Mouse (Mus musculus) monocyte, adult 2 months (primary cell): ENCODE data around the gene Tigar.

Source experiments
- DNase-seq, 2 experiments: peaks; one replicate each; pipeline ENCODE4 v3.0.0; 2022; ENCODE audit warnings: low spot score in 2 of 2, low read depth in 1 of 2

The Tigar gene

DNA sequence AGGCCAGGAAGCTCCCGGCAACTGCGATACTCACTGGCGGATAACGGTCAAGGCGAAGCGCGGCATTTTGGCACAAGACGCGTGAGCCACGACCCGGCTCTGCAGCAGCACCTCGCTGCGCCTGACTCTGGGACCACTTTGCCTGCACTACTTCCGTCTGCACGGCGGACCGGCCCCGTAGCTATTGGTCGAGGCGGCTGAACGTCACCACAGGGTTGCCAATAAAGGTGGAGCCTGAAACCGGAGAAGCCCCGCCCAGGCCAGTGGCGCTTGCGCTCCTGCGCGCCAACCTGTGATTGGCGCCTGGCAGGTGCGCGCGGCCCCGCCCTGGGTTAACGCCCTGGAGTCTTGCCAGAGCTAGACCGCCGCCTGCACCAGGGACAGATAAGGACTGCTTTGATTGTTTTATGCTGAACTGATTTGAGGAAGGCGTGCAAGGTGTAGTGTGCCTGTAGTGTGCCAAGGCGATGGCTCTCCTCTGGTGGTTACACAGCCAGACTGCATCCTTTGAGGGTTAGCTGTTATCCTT, at the start of gene Tigar:
Tigar (minus strand) TSS at position 156 of the 529 bp plus-strand sequence.
- DNase-seq, result peak; percentile 52 to 75

DNA sequence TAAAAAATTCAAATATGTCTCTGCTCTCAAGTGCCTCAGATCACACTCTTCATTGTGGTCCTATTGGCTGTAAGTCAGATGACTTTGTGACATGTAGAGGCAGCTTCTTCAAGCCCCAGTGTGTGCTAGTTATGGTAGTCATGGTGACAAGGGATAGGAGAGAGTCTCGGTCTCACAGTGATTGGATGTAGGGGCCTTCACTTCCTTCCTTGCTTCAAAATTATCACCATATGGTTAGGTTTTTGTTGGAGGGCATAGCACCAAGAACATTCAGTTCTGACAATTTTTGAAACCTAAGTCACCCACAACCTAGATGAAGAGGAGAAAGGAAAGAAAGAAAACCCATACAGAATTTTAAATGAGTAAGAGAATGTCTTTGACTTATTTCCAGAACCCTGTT, 48.0 kb upstream of the Tigar start:
- DNase-seq, result no peak

DNA sequence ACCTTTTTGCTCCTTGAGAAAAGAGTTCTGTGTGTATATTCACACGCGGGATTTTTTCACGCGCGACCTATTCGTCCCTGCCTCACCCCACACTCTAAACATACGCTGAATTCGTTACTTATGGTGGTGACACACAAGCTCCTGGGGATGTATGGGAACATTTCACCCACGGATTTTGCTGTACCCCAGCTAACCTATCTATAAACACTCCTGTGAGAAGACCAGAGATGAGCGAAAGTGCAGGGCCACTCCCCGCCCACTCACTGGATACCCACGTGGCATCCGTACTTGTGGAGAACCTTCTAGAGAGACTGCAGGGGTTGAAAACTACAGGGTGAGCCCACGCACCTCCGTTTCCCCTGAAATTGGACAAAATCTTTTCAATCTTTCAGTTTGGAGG, 46.1 kb upstream of the Tigar start:
- no peak for DNase-seq

DNA sequence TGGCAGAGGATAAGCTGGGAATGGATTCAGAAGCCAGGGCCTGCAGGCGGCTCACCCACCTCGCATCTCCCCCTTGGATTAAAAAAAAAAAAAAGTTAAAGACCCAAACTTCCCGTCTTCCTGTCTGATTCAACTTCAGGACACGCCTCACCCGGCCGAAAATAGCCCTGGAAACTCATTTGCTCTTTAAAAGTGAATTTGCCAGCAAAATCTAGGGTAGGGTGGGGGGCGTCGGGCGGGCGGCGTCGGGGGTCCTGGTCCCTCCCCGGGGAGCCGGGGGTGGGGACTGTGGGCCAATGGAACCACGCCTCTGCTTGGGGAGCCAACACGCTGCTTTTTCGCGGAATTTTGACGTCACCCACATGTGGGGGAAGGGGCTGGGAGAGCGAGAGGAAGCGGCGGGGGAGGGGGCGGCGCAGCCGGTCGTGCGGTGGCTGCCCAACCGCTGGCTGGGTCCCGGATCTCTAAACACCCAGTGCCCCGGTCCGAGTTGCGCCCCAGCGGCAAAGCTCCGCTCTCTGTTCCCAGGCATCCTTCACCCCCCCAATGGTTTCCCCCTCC, 45.4 kb upstream of the Tigar start:
- no peak for DNase-seq

DNA sequence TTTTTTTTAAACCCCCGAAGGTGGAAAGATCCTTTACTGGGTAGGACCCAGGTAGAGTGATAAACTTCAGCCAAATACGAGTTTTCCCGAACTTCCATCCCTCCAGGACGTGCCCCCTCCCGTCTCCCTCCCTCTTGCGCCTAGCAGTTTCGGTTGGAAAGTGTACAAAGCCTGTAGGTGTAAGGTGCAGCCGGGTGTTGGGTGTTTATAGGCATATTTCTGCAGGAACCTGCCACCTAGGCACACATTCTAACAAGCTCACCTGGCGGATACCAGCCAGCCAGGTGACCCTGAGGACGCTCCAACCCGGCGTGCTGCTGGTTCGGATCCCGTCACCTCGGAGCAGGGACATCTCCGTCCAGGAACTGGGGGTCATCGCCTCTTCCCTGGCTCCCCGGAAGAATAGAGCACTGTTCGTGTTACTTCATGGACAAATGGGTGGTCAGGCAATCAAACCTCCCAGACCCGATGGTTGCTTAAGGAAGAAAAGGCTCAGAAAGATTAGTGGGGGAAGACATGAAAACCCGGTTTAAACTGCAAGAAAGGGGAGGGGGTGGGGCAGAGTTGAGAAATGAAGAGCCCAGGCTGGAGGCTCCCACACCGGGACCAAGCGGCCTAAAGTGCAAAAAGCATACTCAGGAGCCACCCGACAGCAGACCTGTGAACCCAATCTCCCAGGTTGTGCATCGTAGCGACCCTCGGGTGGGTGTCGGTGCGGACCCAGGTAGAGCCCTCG, 44.8 kb upstream of the Tigar start:
- no peak for DNase-seq

DNA sequence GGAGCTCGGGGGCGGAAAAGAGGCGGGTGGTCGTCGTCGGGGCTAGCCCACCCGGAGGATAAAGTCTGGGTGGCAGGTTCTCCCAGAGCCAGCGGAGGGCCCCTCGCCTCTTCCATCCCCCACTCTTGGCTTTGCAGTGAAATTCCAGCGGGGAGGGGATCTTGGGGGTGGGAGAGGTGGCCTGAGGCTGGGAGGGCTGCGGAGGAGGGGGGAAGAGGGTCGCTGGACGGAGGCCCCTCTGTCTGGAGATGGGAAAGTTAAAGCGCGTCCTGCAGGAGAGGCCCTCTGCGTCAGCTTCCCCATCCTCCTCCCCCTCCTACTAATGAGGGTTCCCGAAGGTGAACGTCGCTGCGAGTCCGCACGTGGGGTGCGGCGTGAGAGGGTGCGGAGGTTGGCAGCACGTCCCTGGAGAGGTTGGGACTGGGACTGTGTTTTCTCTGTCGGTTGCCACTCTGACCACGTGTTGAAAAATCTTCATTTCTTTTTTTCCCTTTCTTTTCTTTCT, 44.0 kb upstream of the Tigar start:
- DNase-seq, result no peak

DNA sequence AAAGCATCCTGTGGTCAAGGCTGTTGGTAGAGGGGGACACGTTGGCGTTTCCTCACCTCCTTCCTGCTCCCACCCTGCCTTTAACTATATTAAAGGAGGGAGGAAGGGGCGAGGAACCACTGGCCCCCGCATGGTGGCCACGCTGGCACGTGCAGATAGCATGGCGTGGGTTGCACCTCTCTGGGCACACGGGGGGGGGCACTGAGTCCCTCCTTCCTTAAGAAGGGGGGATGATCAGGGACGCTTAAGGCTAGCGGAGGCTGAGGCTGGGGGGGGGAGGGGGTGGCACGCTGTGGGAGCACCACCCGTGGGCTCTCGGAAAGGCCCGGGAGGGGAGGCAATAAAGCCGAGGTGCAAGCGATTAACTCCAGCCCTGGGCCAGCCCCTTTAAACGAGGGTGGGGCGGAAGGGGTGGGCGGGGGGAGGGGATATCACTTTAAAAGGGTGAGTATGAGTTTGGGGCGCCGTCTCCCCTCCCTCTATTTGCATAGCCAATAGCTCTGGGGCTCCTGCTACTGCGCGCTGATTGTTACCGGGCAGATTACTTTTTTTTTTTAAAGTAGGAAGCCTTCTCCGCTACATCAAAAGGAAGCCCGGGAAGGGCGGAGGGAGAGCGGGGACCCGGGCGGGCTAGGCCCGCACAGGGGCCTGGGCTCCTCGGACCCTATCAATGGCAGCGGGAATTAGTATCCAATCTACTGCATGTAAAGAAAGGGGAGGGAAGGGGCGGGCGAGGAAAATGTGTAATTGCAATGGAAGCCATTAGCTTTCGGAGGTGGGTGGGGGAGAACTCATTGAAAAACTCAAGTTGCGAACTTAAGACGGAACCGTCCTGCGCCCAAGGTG, 43.0 kb upstream of the Tigar start, which contains the start of gene Ccnd2:
Ccnd2 (minus strand) TSS at position 88 of the 846 bp plus-strand sequence.
- DNase-seq, result no peak

DNA sequence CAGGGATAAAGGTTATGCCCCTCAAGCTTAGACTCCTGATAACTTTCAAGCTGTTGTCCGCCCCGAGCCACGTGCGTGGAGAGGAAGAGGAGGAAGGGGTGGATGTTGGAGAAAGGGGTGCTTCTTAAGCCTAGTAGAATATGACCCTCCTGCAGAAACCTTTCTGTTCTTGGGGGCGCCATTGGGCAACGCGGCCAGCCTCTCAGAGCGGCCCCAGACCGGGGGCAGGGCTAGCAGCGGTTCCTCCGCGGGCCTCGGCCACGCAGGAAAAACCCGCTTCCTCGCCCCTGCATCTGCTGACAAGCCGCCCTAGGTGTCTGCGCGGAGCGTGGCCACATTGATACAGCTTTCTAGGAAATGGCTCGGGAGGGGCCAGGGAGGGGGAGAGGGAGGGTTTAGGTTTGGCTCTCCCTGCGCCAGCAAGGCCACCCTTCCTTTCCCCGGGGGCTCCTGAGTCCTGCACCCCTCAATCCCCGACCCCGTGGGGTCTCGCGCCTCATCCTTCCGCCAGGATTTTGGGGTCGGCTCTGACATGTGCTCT, 42.3 kb upstream of the Tigar start:
- no peak for DNase-seq

DNA sequence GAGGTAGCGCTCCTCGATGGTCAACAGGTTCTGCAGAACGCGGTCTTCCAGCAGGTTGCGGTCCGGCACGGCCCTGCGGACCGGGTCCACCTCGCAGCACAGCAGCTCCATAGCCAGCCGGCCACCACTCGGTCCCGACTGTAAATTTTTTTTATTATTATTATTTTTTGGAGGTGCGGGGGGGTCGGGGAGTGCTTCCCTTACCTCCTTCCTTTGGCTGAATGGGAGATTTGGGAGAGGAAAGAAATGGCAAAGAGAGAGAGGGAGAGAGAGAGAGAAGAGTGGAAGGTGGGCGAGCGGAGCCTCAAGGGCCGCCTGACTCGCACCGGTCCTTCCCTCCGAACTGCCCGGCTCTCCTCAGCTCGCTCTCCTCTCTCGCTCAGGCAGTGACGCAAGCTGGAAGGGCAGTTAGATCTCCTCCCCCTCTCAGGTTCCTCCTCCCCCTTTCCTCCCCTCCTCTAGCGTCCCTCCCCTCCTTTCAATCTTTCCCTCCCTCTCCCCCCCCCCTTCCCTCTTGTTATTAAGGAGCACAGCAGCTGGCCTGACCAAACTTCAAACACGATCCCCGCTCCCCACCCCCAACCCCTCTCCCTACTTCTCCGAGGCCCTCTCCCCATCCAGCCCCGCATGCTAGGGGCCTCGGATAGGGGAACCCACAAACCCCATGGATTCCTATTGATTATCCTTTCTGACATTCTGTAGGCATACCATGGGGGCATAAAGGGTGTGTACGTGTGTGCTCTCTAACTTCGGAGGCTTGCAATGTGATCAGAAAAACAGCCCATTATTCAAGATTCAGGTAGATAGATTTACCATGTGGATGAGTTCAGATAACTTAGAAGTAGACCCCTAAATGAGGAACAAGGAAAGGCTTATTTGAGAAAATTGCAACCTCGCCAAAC, 41.6 kb upstream of the Tigar start:
- no peak for DNase-seq

DNA sequence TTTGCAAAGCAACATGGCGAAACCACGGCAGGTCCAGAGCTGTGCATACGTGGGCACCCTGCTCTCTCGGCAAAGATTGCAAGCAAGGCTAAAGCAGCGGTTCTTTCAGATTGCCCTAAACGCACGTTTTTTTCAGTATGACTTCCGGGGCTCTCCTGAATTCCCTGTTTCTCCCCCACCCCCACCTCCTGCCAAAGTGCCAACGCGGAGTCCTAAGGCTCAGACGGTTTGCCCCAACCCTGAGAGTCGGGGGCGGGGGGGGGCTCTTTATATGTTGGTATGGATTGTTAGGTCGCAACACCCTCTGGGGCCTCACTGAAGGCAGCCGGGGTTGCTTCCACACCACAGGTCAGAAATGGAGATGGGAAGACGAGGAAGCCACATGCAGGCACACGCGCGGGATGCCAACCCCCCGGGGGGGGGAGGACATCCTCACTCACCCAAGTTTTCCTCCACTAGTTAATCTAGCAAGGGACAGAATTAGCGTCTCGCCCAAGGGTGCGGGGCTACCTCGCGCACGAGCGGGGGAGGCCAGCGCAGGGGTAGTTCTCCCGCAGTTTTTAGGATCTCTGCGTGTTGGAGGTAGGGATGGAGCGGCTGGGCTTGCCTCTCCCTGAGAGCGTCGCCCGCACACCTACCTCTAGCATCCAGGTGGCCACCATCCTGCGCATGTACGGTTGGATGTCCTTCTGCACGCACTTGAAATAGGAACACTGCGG, 40.7 kb upstream of the Tigar start:
- DNase-seq, result no peak

DNA sequence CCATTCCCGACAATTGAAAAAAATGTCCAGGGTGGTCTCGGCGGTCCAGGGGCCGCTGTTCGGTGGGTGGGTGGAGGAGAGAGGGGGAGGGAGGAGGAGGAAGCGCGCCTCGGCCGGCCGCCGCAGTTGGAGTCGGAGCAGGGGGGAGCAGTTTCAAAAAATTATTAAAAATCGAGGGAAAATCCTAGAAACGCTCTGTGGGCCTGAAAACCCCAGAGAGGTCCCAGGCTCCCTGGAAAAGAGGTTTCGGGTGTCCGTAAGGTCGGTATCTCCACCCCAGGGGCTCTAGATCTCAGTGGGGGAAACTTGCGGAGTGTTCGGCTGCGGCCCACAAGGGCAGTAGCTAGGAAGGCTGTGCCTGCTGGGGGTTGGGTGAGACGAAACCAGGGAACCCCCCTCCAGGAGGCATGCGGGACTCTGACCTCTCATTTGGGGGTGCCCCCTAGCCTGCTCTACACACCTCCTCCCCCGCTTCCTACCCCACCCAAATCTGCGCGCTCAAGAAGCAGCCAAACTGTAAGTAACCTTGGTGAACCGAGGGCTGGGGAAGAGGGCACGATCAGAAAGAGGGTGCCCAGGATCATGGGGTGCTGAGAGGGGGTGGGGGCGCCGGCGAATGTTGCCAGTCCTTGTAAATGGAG, 40.1 kb upstream of the Tigar start:
- no peak for DNase-seq

DNA sequence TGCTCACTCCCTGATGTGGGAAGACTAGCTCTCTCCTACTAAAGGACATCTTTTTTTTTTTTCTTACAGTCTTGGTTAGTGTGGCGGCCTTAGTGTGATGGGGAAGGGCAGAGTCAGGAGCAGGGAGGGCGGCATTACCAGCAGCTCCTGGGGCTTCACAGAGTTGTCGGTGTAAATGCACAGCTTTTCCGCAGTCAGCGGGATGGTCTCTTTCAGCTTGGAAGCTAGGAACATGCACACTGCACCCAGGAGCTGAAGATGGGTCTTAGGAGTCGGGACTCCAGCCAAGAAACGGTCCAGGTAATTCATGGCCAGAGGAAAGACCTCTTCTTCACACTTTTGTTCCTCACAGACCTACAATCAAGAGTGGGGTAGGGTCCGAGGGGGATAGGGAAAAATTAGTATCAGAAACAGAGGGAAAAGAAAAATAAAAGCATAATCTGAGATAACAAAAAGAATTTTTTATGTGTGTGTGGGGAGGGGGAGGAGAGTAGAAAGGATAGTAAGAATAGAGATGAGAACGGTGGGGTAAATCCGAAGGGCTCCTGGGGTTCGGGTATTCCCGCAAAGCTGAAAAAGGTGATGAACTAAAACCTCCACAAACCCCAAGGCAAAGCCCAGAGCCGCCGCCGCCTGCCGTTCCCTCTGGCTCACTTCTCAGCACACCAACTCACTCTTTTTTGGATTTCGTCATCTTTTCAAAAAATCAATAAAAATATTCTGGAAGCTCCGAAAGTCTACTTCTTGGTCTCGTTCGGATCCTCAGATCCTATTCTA, 39.4 kb upstream of the Tigar start:
- no peak for DNase-seq

DNA sequence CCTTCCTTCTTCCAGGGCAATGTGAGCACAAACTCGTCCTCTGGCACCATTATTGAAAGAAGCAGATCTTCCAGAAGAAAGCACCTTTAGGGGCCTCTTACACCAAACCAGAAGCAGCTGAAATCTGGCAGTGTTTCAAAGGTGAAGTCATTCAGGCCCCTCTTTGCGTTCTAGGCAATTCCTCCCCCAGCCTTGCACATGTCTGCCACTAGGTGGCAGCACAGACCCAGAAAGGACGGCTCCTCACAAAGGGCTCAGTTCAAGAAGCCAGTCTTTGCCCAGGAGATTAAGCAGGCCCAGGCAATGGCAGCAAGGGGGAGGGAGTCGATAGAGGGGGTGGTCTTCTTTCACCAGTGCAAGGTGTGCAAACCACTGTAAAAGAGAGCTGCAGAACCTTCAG, 38.3 kb upstream of the Tigar start:
- DNase-seq, result peak; percentile 50 to 73

DNA sequence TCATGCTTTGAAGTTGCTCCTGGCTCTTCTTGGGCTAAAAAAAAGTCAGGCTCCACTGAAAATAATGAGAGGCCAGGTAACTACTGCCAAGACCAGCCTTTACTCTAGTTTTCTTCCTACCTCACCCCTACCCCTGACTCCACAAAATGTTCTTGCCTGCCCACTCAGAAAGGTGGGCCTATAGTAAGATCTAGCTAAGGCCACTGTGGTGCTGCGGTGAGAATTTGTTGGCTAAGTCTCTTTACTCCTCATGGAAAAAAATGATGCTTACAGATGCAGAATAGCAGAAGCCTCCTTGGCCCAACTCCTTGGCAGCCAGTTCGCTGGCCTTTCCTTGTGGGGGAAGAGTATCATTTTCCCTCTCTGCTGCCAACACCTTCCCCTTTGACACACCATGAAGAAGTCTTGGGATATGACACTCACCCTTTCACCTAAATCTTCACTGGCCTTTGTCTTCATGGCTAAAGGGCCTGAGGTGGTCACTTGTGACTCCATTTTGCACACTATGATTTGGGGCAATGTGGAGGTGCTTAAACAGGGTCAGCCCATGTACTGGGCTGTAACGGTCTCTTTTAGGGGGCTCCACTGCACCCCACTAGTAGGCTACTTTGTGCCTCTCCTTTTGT, 37.1 kb upstream of the Tigar start:
- no peak for DNase-seq

DNA sequence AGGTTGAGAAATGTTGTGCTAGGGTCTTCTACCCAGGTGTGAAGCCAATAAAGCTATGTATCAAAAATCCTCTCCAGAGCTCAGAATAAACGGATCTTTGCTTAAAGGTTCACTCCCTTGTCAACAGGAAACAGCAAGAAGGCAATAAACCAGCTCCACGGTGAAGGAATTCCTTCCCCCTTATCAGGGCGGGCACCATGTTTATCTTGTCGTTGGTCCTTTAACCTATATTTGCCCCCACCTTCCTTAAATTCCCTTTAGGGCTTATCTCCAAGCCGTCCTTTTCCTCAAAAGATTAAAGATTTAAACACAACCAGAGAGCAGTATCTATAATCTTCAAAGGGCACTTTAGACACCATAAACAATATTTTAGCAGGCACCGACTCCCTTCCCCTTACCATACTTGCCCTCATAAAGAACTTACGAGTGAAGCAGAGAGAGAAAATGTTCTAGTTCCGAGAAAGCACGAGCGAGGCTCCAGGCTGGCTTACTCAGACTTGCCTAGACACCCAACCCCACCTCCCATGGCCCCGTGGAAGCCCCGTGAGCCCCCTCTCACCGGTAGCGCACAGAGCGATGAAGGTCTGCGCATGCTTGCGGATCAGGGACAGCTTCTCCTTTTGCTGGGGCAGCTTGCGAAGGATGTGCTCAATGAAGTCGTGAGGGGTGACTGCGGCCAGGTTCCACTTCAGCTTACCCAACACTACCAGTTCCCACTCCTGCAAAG, 36.3 kb upstream of the Tigar start:
- no peak for DNase-seq

DNA sequence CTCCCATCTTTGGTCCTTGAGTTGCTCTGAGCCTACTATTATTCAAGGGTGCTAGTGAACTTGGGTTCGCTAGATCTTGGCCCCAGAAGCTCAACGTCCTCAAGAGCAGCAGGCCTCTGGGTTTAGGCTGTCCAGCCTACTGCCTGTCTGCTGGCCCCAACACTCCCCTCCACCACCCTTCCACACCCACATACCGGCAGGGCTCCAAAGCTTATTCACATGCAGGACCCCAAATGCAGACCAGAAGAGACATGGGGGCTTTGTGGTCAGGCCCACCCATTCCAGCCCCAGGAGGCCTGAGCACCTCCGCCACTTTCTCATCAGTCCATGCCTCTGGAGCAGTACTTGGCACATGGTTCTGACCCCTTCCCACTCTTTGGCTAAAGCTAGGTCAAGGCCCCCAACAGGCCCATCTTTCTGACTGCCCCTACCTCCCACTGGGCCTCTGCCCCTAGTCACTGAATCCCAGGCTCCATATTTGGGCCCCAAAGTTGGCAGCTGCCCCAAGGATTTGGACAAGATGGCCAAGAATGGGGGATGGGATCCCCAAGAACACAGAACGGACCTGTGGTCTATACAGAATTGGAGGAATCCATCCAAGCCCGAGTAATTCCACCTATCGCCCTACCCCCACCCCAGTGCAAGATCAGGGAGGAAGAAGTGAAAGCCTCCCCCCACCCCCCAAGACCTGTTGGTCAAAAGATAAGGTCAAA, 34.4 kb upstream of the Tigar start:
- DNase-seq, result no peak

DNA sequence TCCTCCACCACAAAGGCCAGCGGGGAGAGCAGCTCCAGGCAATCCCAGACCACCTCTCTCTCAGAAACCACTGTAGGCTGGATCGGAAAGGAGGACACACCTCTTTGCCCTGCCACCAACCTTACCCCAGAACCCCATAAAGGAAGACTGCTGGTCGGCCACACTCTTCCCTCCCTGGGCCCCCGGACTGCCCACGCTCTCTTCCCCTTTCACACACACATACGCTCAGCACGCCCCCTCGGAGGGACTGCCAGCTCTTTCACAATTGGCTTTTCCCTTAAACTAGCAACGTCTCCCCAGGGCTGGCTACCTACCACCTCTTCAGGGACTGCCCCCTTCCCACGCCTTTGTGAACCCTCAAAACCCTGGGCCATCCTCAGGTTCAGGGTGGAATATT, 33.8 kb upstream of the Tigar start:
- peak in 1 of 2 experiments; percentile 44 for DNase-seq
